Mouse (Mus musculus) frontal cortex, adult (tissue): ENCODE data around the gene Arhgap33.
A peak's percentile ranks its signal among the peaks of the same experiment; 100 is the strongest.
"Not testable (repeated sequence)": the region's sequence is repeated elsewhere in the genome, so short reads cannot be mapped to it uniquely, and the experiment has no call there.

Source experiments
- ATAC-seq: cut with Nextera tagmentation; 2 replicates; pipeline ENCODE4 v1.9.2; 2017; ENCODE audit warnings: mild to moderate bottlenecking, moderate library complexity, mixed read lengths; ENCODE audit not compliant: low TSS enrichment

Arhgap33 gene

DNA sequence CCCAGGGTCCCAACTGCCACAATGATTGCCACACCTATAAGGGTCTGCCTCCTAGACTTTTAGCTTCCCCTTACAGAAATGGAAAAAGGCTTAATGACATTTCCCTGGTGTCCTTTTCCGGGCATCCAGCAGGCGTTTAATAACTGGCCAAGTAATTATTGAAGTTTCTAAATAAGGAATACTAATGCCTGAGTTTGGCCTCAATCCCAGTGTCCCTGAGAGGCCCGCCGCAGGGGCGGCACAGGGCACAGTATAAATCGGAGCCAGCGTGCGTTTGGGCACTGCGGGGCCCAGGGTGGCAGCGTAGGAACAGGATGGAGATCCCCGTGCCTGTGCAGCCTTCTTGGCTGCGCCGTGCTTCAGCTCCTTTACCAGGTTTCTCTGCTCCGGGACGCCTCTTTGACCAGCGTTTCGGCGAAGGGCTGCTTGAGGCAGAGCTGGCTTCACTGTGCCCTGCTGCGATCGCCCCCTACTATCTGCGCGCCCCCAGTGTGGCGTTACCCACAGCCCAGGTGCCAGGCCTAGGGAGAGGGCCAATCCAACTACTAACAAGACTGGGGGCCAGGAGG, 18.2 kb upstream of the Arhgap33 start:
- ATAC-seq: 0 out of 2 replicates have a peak, but pooled peaks have one; percentile 14

DNA sequence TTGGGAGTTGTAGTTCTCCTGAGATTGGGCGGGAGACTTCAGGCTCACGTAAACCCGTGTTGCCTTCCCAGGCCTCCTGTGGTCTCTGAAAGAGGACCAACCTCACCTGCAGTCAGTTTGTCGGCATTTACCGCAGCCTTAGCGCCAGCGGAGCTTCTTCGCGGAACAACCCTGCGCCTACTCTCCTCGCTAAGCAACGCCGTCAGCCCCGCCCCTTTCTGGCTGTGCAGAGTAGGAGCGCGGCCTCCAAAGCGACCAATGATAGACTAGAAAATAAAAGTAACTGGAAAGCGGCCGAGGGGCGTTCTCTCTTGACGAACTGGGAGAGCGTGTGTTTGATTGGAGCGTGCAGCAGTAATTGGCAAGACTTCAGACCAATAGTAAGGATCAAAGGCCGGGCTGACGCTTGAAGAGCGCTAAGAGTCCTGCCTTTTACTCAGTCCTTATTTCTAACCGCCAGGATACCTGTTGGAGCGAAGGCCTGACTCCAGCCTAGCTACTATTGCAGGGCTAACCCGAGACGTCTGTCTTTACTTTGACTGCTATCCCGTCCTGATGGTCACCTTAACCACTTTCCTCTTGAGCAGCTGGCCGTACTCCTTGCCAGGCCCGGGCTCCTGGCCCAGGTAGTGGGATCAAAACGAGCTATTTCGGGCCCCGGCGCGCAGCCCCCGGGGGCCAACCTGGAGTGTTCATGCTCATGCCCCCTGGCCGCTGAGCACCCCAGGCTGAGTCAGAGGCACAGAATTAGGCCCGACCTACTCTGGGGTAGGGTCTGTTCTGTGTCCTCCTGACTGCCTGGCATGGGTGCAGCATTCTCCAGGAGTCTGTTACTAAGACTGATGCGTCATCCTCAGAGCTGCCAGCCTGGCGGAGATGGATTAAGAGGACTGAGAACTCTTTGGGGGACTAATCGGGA, 17.5 kb upstream of the Arhgap33 start, which contains the start of the genes Hspb6 and Proser3:
Gene Hspb6, plus strand, starts transcription at position 77 of the 919 bp plus-strand sequence.
Gene Proser3, minus strand, starts transcription at position 198 of the 919 bp plus-strand sequence.
- peak; percentile 85 for ATAC-seq

- peak; percentile 25; the same call in 1 of the 2 replicates for ATAC-seq
These were observed 16.7 kb upstream of the Arhgap33 start for GRCm38 (mm10) chr7:30551445-30552101.

GRCm38 (mm10) chr7:30550603-30551002, 15.7 kb upstream of the Arhgap33 start:
- no peak for ATAC-seq

GRCm38 (mm10) chr7:30549880-30550279, 15.0 kb upstream of the Arhgap33 start:
- ATAC-seq: no peak

DNA sequence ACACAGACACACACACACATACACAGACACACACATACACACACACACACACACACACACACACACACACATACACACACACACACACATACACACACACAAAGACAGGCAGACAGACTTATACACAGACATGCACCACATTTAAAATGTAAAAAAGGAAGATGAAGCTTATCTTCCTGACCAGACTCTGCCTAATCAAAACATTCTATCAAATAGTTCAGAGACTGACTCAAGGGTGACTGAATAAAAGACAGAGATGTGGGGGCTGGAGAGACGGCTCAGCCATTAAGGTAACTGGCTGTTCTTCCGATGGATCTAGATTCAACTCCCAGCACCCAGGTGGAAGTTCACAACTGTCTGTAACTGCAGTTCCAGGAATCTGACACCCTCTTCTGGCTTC, 9.5 kb upstream of the Arhgap33 start:
- ATAC-seq: no peak

- ATAC-seq: no peak
These were observed 5.7 kb upstream of the Arhgap33 start for GRCm38 (mm10) chr7:30540572-30540971.

DNA sequence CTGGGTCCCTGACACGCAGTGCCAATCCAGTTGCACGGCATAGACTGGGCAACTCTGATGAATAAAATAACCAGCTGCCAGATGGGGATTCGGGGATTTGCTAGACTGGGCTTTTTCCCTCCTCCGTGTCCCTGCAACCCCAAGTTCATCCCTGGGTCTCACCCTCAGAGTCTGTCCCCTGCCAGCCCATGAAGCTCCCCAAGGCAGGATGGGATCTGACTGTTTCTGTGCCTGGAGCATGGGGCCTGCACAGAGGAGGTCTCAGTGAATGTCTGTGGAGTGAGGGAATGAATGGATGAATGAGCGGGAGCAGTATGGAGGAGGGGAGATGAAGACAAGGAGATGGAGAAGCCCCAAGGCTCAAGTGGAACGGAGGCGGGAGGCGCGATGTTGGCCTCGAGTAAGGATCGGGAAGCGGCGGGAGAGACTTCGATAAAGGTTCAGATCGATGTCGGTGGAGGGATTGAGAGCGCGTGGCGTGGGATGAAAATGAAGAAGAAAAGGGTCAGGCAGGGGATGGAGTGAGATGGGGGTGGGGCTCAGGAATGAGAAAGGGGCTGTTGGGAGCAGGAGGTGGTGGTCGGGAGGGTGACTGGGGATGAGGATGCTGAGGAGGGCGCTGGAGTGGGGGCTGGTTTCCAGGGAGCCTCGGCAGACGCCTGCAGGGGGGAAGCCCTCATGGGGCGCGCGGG, 773 bp downstream of the Arhgap33 start:
- 0 out of 2 replicates have a peak, but pooled peaks have one; percentile 11 for ATAC-seq

GRCm38 (mm10) chr7:30532931-30533330, 1.9 kb downstream of the Arhgap33 start:
- no peak for ATAC-seq

GRCm38 (mm10) chr7:30531291-30531815, 3.5 kb downstream of the Arhgap33 start:
- peak; percentile 27; the same call in 1 of the 2 replicates for ATAC-seq

DNA sequence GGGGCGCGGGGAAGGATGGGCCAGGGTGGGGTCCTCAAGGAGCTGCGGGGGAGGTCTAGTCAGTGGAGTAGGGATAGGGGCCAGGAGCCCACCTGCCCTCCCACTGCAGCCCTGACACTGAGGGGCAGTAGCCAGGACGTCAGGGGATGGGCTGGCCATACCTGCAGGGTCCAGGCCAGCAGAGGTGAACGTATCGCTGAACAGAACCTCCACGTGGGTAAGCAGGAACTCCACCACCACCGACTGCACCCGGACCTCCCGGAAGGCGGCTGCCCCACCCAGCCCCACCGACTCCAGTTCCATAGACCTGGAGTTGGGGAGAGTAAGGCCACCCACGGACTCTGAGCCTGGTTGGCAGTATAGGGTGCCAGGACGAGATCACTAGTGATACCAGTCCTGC, 7.9 kb downstream of the Arhgap33 start:
- no peak for ATAC-seq

GRCm38 (mm10) chr7:30526399-30526798, 8.5 kb downstream of the Arhgap33 start:
- no peak for ATAC-seq

- ATAC-seq: no peak
These were observed 8.9 kb downstream of the Arhgap33 start for GRCm38 (mm10) chr7:30525954-30526353.

DNA sequence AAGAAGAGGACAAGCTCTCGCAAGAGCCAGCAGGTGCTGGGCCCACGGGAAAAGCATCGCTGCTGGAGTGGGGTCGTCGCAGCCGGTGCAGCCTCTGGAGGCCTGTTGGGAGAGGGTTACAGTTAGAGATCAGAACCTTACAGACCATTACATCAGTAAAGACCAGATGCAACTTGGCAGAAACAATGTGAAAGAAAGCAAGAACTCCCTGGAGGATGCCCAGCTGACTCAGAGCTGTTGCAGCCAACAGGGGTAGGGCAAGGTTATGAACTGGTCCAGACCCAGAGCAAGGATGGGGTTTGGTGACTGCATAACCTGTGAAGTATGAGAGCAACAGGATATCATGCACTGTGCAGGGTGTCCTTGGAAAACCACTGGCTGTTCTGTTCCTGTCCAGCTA, 10.4 kb downstream of the Arhgap33 start:
- no peak for ATAC-seq

DNA sequence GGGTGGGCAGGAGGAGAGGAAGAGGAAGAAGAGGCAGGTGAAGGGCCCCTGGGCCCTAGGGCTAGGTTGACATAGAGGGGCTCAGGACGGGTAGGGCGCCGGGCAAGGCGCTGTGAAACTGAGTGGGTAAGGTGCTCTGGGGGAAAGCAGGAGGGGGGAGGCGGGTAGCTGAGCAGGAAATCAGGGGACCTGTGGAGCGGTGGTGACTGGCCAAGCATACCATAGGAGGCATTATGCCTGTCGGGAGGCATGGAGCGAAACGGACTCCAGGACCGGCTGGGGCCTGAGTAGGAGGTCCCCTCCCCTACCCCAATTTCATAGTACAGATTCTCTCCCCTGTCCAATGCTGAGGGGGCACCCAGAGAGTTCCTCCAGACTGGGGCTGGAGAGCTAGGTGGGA, 12.0 kb downstream of the Arhgap33 start:
- ATAC-seq: no peak

- no peak for ATAC-seq
These were observed 14.0 kb downstream of the Arhgap33 start for GRCm38 (mm10) chr7:30520856-30521255.

DNA sequence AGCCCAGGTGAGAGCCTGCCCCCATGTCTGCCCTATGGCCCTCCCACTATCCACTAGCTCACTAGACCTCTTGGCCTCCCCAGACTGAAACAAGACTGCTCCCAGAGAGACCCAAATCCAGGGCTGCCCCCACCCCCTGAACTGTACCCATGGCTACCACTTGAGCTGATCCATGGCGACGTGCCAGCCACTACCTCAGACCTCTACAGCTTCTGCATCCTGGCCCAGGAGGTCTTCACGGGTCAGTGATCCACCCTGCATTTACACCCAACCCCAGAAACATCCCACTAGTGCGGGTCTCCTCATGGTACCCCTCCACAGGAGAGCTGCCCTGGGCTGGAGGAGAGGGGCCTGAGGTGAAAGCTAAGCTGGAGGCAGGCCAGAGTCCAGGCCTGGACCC, 14.5 kb downstream of the Arhgap33 start:
- no peak for ATAC-seq

DNA sequence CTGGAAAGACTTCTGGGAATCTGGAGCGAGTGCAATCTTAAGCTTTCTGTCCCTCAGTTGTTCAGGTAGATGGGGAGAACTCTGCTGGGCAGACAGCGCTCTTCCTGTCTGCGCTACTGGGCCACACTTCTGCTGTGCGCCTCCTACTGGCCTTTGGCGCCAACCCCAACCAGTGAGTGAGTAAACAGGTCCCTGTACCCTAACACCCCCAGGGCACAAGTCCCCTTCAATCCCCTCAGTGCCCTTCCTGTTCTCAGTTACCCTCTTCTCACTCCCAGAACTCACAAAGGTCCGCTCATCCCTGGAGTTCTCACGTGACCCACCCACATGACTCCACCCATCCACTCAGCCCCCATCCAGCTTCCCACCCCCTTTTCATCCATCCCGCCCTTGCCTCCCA, 16.5 kb downstream of the Arhgap33 start:
- ATAC-seq: no peak

- no peak for ATAC-seq
These were observed 19.7 kb downstream of the Arhgap33 start for GRCm38 (mm10) chr7:30515003-30515760.

- no peak for ATAC-seq
These were observed 26.8 kb downstream of the Arhgap33 start for GRCm38 (mm10) chr7:30508061-30508460.

DNA sequence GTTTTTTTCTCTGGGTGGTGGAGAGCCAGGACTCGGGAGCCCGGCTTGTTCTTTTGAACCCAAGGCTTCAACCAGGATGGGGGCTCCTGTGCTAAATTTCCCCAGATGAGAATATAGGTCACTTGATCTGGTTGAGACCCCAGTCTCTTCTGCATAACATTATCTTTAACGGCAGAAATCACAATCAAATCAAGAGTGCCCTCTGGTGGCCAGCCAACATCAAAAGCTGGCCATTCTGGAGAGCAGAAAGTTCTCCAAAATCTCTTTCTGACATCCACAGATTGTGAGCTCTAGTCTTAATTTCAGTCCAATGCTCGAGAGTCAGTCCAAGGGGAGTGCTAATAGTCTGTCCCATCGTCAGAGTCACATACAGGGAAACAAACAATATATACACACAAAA, 33.7 kb downstream of the Arhgap33 start:
- ATAC-seq: not testable (repeated sequence)
